Mouse (Mus musculus): ENCODE data around the gene Fermt1. TPM values are rescaled to one million over a fixed set of nuclear protein-coding genes. Genes with fewer than 3 reads are reported as not detected.

The Fermt1 gene
- polyA plus RNA-seq, 1 experiment from 2014 or later: 5.7 TPM

Other genes with a start within 250 kb of the Fermt1 start
- 0.52 and 1.4 TPM in 2 replicates for gene Chgb, start 164.6 kb downstream of the Fermt1 start, polyA plus RNA-seq (2015; fragmentation: Nextera tagmentation; extraction: Ambion mirVana)
- 24.6 and 26.4 TPM in 2 replicates for gene Trmt6, start 129.9 kb downstream of the Fermt1 start, polyA plus RNA-seq (2015; fragmentation: Nextera tagmentation; extraction: Ambion mirVana)
- gene Mcm8, start 129.8 kb downstream of the Fermt1 start, polyA plus RNA-seq (2015; fragmentation: Nextera tagmentation; extraction: Ambion mirVana): 15.3 and 16.7 TPM in 2 replicates
- gene Crls1, start 99.2 kb downstream of the Fermt1 start, polyA plus RNA-seq (2015; fragmentation: Nextera tagmentation; extraction: Ambion mirVana): 22.6 and 23.0 TPM in 2 replicates
- gene Lrrn4, start 65.0 kb downstream of the Fermt1 start, polyA plus RNA-seq (2015; fragmentation: Nextera tagmentation; extraction: Ambion mirVana): 5.1 and 6.8 TPM in 2 replicates

Measured in lung, embryonic 15.5 days (tissue).